Mouse (Mus musculus) lung, adult 2 months (tissue): Measurements from ENCODE around the gene Tead1.

Source experiments
- CTCF ChIP-seq: fragments of 200-500 bp; IDR thresholded peaks from 2 replicates; pipeline ENCODE4 v1.5.1; 2011; ENCODE audit warnings: mild to moderate bottlenecking, low read length, control low read depth; ENCODE audit not compliant: insufficient read depth
- POLR2A ChIP-seq: fragments of 200-500 bp; IDR thresholded peaks from 2 replicates; pipeline ENCODE4 v1.6.1; 2011; ENCODE audit warnings: low read depth, mild to moderate bottlenecking, control low read depth, low read length, borderline replicate concordance; ENCODE audit errors: extremely low read depth

GRCm38 (mm10) chr7:112955955-112956354 is 276.8 kb downstream of the Tead1 start:
- TF ChIP-seq CTCF (no peak), POLR2A (no peak)
